Mouse (Mus musculus) liver, embryonic 16.5 days (tissue): ENCODE measurements around the gene Gm49450. TPM values are rescaled to one million over a fixed set of nuclear protein-coding genes. Genes with fewer than 3 reads are reported as not detected.
"Not testable (repeated sequence)": the region's sequence is repeated elsewhere in the genome, so short reads cannot be mapped to it uniquely, and the experiment has no call there.

Experiments
- ATAC-seq: fragments of 200-750 bp; cut with Nextera tagmentation; 2 replicates; pipeline ENCODE4 v1.8.0; 2017; ENCODE audit warnings: low read depth, mild to moderate bottlenecking, moderate number of reproducible peaks, moderate library complexity
- H3K27ac ChIP-seq: fragments of 300-500 bp; sonication (generic); 2 replicates; pipeline ENCODE4 v1.5.1; 2014; ENCODE audit warnings: mild to moderate bottlenecking, low read length
- H3K27me3 ChIP-seq: fragments of 300-500 bp; sonication (generic); 2 replicates; pipeline ENCODE4 v1.6.1; 2014; ENCODE audit warnings: low read depth, low read length, mixed read lengths; ENCODE audit not compliant: control insufficient read depth, insufficient read depth
- H3K36me3 ChIP-seq: fragments of 300-500 bp; sonication (generic); 2 replicates; pipeline ENCODE4 v1.6.1; 2014; ENCODE audit warnings: mild to moderate bottlenecking; ENCODE audit not compliant: control insufficient read depth, insufficient read depth
- H3K4me1 ChIP-seq: fragments of 300-500 bp; sonication (generic); 2 replicates; pipeline ENCODE4 v1.6.1; 2014; ENCODE audit warnings: low read depth, low read length, mixed read lengths; ENCODE audit not compliant: control insufficient read depth
- H3K4me2 ChIP-seq: fragments of 300-500 bp; sonication (generic); 2 replicates; pipeline ENCODE4 v1.6.1; 2014; ENCODE audit warnings: low read depth, low read length, mixed read lengths
- H3K4me3 ChIP-seq: fragments of 300-500 bp; sonication (generic); 2 replicates; pipeline ENCODE4 v1.5.1; 2014; ENCODE audit warnings: low read depth, mild to moderate bottlenecking, low read length
- H3K9ac ChIP-seq: fragments of 300-500 bp; sonication (generic); 2 replicates; pipeline ENCODE4 v1.6.1; 2014; ENCODE audit warnings: low read depth, low read length
- H3K9me3 ChIP-seq: fragments of 300-500 bp; sonication (generic); replicated peaks from 2 replicates; pipeline ENCODE4 v1.6.1; 2016; ENCODE audit warnings: low read length; ENCODE audit not compliant: control insufficient read depth
- WGBS: fragments of 180-500 bp; shearing (Covaris S2); extraction: QIAGEN DNeasy Blood & Tissue Kit; methylation state at CpG from one replicate; pipeline ENCODE4 v1.1.7; 2014; ENCODE audit not compliant: insufficient replicate concordance; 5-methylcytosine and 5-hydroxymethylcytosine counted together
- polyA plus RNA-seq: library from polyadenylated mRNA; unstranded; fragments of >200 nt; fragmentation: Nextera tagmentation; extraction: Ambion mirVana; gene quantifications from 2 replicates; pipeline ENCODE4 v1.2.1, GENCODE M21; 2015

The Gm49450 gene
- polyA plus RNA-seq, 1 experiment from 2014 or later: not detected

- H3K4me3 ChIP-seq: no peak overlapping the region
- no peak for ATAC-seq
- H3K9me3 ChIP-seq: no peaks in the 10 kb centered on the region
- 67% methylated on average over 21 of the region's 21 CpGs for WGBS
- no peaks in the 10 kb centered on the region for H3K36me3 ChIP-seq
- H3K27me3 ChIP-seq: no peaks in the 10 kb centered on the region
- H3K27ac ChIP-seq: no peak overlapping the region
- H3K4me1 ChIP-seq: no peaks in the 10 kb centered on the region
- H3K9ac ChIP-seq: no peak overlapping the region
- no peak overlapping the region for H3K4me2 ChIP-seq
Observed at GRCm38 (mm10) chr15:98976763-98977758, 23.7 kb upstream of the Gm49450 start.

GRCm38 (mm10) chr15:98973015-98973614, 19.8 kb upstream of the Gm49450 start:
- Histone ChIP-seq H3K4me2 (no peak overlapping the region), H3K9ac (no peak overlapping the region), H3K4me1 (peaks cover 6% of the 10 kb centered on the region), H3K4me3 (no peak overlapping the region), H3K36me3 (no peaks in the 10 kb centered on the region), H3K27ac (no peak overlapping the region), H3K9me3 (no peaks in the 10 kb centered on the region), H3K27me3 (no peaks in the 10 kb centered on the region)
- ATAC-seq: no peak
- WGBS: 65% methylated on average over 9 of the region's 9 CpGs

- not testable (repeated sequence) for H3K36me3 ChIP-seq, H3K9me3 ChIP-seq, H3K4me3 ChIP-seq, H3K9ac ChIP-seq, H3K4me1 ChIP-seq, H3K4me2 ChIP-seq, ATAC-seq, H3K27me3 ChIP-seq, H3K27ac ChIP-seq
- 65% methylated on average over 15 of the region's 15 CpGs for WGBS
Observed at GRCm38 (mm10) chr15:98971576-98972320, 18.4 kb upstream of the Gm49450 start.

GRCm38 (mm10) chr15:98971111-98971510, 17.8 kb upstream of the Gm49450 start:
- Histone ChIP-seq H3K4me1 (peaks cover 6% of the 10 kb centered on the region), H3K36me3 (no peaks in the 10 kb centered on the region), H3K27ac (no peak overlapping the region), H3K4me3 (no peak overlapping the region), H3K4me2 (no peak overlapping the region), H3K9ac (no peak overlapping the region), H3K27me3 (no peaks in the 10 kb centered on the region), H3K9me3 (no peaks in the 10 kb centered on the region)
- no peak for ATAC-seq
- WGBS: 45% methylated on average over 4 of the region's 4 CpGs

GRCm38 (mm10) chr15:98969372-98970101, 16.2 kb upstream of the Gm49450 start:
- Histone ChIP-seq H3K9me3 (no peaks in the 10 kb centered on the region), H3K36me3 (no peaks in the 10 kb centered on the region), H3K4me2 (no peak overlapping the region), H3K27me3 (no peaks in the 10 kb centered on the region), H3K9ac (no peak overlapping the region), H3K27ac (no peak overlapping the region), H3K4me1 (peaks cover 6% of the 10 kb centered on the region), H3K4me3 (no peak overlapping the region)
- 27% methylated on average over 16 of the region's 16 CpGs for WGBS
- ATAC-seq: no peak

GRCm38 (mm10) chr15:98968701-98969371, 15.5 kb upstream of the Gm49450 start:
- no peak for ATAC-seq
- Histone ChIP-seq H3K9ac (no peak overlapping the region), H3K27ac (no peak overlapping the region), H3K4me2 (no peak overlapping the region), H3K36me3 (no peaks in the 10 kb centered on the region), H3K9me3 (no peaks in the 10 kb centered on the region), H3K4me3 (no peak overlapping the region), H3K4me1 (peaks cover 6% of the 10 kb centered on the region), H3K27me3 (no peaks in the 10 kb centered on the region)
- 41% methylated on average over 12 of the region's 12 CpGs for WGBS

- WGBS: 41% methylated on average over 3 of the region's 3 CpGs
- no peak for ATAC-seq
- Histone ChIP-seq H3K27me3 (peaks cover 5% of the 10 kb centered on the region), H3K27ac (no peak overlapping the region), H3K9ac (no peak overlapping the region), H3K36me3 (no peaks in the 10 kb centered on the region), H3K4me1 (peaks cover 2% of the 10 kb centered on the region; the same call in 1 of the 2 replicates), H3K4me2 (no peak overlapping the region), H3K9me3 (no peaks in the 10 kb centered on the region), H3K4me3 (no peak overlapping the region)
Observed at GRCm38 (mm10) chr15:98959531-98959930, 6.2 kb upstream of the Gm49450 start.

- H3K4me3 ChIP-seq: no peak overlapping the region
- H3K27ac ChIP-seq: no peak overlapping the region
- H3K4me2 ChIP-seq: no peak overlapping the region
- H3K36me3 ChIP-seq: no peaks in the 10 kb centered on the region
- H3K9me3 ChIP-seq: no peaks in the 10 kb centered on the region
- H3K9ac ChIP-seq: no peak overlapping the region
- peaks cover 2% of the 10 kb centered on the region; the same call in 1 of the 2 replicates for H3K4me1 ChIP-seq
- H3K27me3 ChIP-seq: peaks cover 11% of the 10 kb centered on the region
- WGBS: 70% methylated on average over 4 of the region's 4 CpGs
- no peak for ATAC-seq
Observed at GRCm38 (mm10) chr15:98958901-98959420, 5.6 kb upstream of the Gm49450 start.
